Mouse (Mus musculus) testis, adult 2 months (tissue): ENCODE data around the gene Csrnp2. TPM values are rescaled to one million over a fixed set of nuclear protein-coding genes. Genes with fewer than 3 reads are reported as not detected.

Source experiments
- H3K27ac ChIP-seq: fragments of 200-500 bp; 2 replicates; pipeline ENCODE4 v1.5.1; 2012; ENCODE audit warnings: low read depth, low read length; ENCODE audit not compliant: control insufficient read depth, insufficient read depth
- H3K27me3 ChIP-seq: fragments of 200-500 bp; 2 replicates; pipeline ENCODE4 v1.6.1; 2012; ENCODE audit warnings: mild to moderate bottlenecking, low read length, moderate library complexity; ENCODE audit not compliant: control insufficient read depth, insufficient read depth
- H3K36me3 ChIP-seq: fragments of 200-500 bp; 2 replicates; pipeline ENCODE4 v1.6.1; 2012; ENCODE audit warnings: mild to moderate bottlenecking, low read length; ENCODE audit not compliant: control insufficient read depth, insufficient read depth
- H3K4me1 ChIP-seq: fragments of 200-500 bp; 2 replicates; pipeline ENCODE4 v1.6.1; 2012; ENCODE audit warnings: low read length; ENCODE audit not compliant: control insufficient read depth, insufficient read depth
- H3K4me3 ChIP-seq: fragments of 200-500 bp; 2 replicates; pipeline ENCODE4 v1.5.1; 2012; ENCODE audit warnings: low read depth, mild to moderate bottlenecking, low read length, moderate library complexity, mixed read lengths; ENCODE audit not compliant: control insufficient read depth
- CTCF ChIP-seq: fragments of 200-500 bp; IDR thresholded peaks from 2 replicates; pipeline ENCODE4 v1.5.1; 2012; ENCODE audit warnings: low read depth, mild to moderate bottlenecking, inconsistent platforms, low read length, moderate library complexity; ENCODE audit not compliant: control insufficient read depth, insufficient read depth, insufficient replicate concordance
- POLR2A ChIP-seq: fragments of 200-500 bp; IDR thresholded peaks from 2 replicates; pipeline ENCODE4 v1.6.1; 2012; ENCODE audit warnings: low read depth, mild to moderate bottlenecking, inconsistent platforms, low read length, moderate library complexity; ENCODE audit not compliant: control insufficient read depth
- polyA plus RNA-seq: library from polyadenylated mRNA; depleted of rRNA; stranded (reverse); fragments of >200 nt; gene quantifications from 2 replicates; pipeline ENCODE4 v1.2.3, GENCODE M21; 2012

Gene Csrnp2
- polyA plus RNA-seq, 1 experiment = 12.5 TPM

GRCm38 (mm10) chr15:100462086-100462485, 33.2 kb downstream of the Csrnp2 start:
- no peaks in the 10 kb centered on the region for H3K36me3 ChIP-seq
- TF ChIP-seq CTCF (no peak), POLR2A (no peak)
- no peaks in the 10 kb centered on the region for H3K27me3 ChIP-seq
- H3K4me1 ChIP-seq = peaks cover 11% of the 10 kb centered on the region
- no peak overlapping the region for H3K27ac ChIP-seq
- no peak overlapping the region for H3K4me3 ChIP-seq

GRCm38 (mm10) chr15:100461646-100462045, 33.6 kb downstream of the Csrnp2 start:
- Histone ChIP-seq H3K36me3 (no peaks in the 10 kb centered on the region), H3K4me3 (no peak overlapping the region), H3K27ac (no peak overlapping the region), H3K27me3 (no peaks in the 10 kb centered on the region), H3K4me1 (peaks cover 12% of the 10 kb centered on the region)
- TF ChIP-seq CTCF (no peak), POLR2A (no peak)

- Histone ChIP-seq H3K27me3 (no peaks in the 10 kb centered on the region), H3K27ac (no peak overlapping the region), H3K4me1 (peaks cover 12% of the 10 kb centered on the region)
Measured at GRCm38 (mm10) chr15:100460942-100461341, 34.3 kb downstream of the Csrnp2 start.

GRCm38 (mm10) chr15:100458055-100458454, 37.2 kb downstream of the Csrnp2 start:
- Histone ChIP-seq H3K4me1 (peaks cover 12% of the 10 kb centered on the region), H3K4me3 (no peak overlapping the region), H3K27me3 (no peaks in the 10 kb centered on the region), H3K27ac (no peak overlapping the region), H3K36me3 (no peaks in the 10 kb centered on the region)
- TF ChIP-seq POLR2A = no peak
- TF ChIP-seq CTCF = no peak

More at GRCm38 (mm10) chr15:100460942-100461341, 34.3 kb downstream of the Csrnp2 start:
- Histone ChIP-seq H3K4me3 (no peak overlapping the region), H3K36me3 (no peaks in the 10 kb centered on the region)
- TF ChIP-seq POLR2A (no peak), CTCF (no peak)

- Histone ChIP-seq H3K4me3 (no peak overlapping the region), H3K27ac (no peak overlapping the region), H3K4me1 (peaks cover 12% of the 10 kb centered on the region), H3K27me3 (no peaks in the 10 kb centered on the region), H3K36me3 (no peaks in the 10 kb centered on the region)
- TF ChIP-seq CTCF (peak; percentile 95), POLR2A (no peak)
Measured at GRCm38 (mm10) chr15:100457340-100457739, 37.9 kb downstream of the Csrnp2 start.

- no peaks in the 10 kb centered on the region for H3K36me3 ChIP-seq
- H3K4me1 ChIP-seq = peaks cover 9% of the 10 kb centered on the region
- H3K4me3 ChIP-seq = no peak overlapping the region
- TF ChIP-seq POLR2A (no peak), CTCF (no peak)
- H3K27me3 ChIP-seq = no peaks in the 10 kb centered on the region
- H3K27ac ChIP-seq = no peak overlapping the region
Measured at GRCm38 (mm10) chr15:100456356-100456991, 38.8 kb downstream of the Csrnp2 start.

- H3K4me3 ChIP-seq = no peak overlapping the region
- H3K27me3 ChIP-seq = no peaks in the 10 kb centered on the region
- TF ChIP-seq POLR2A (no peak), CTCF (no peak)
- H3K4me1 ChIP-seq = peaks cover 11% of the 10 kb centered on the region
- H3K36me3 ChIP-seq = no peaks in the 10 kb centered on the region
- H3K27ac ChIP-seq = no peak overlapping the region
Measured at GRCm38 (mm10) chr15:100452486-100452885, 42.8 kb downstream of the Csrnp2 start.
